Mouse (Mus musculus) CH12.LX (cell line): ENCODE data around the gene Slc29a3. TPM values are rescaled to one million over a fixed set of nuclear protein-coding genes. Genes with fewer than 3 reads are reported as not detected.
A peak's percentile ranks its signal among the peaks of the same experiment; 100 is the strongest.

Experiments used
- DNase-seq: peaks from one replicate; pipeline ENCODE4 v3.0.0-alpha.2; 2013; ENCODE audit errors: extremely low read depth
- H3K27ac ChIP-seq: 2 replicates; pipeline ENCODE4 v1.5.1; 2012; ENCODE audit warnings: low read depth, mild to moderate bottlenecking, control low read depth, moderate library complexity; ENCODE audit not compliant: insufficient read depth
- H3K27me3 ChIP-seq: replicated peaks from 2 replicates; pipeline ENCODE3; 2012; ENCODE audit warnings: inconsistent platforms
- H3K36me3 ChIP-seq, 2 experiments: replicated peaks in 1 of 2; 2 replicates each; pipeline versions ENCODE3 to v1.6.1; 2012; ENCODE audit warnings: inconsistent platforms in 1 of 2, low read length in 1 of 2, mild to moderate bottlenecking in 1 of 2, mixed read lengths in 1 of 2, moderate library complexity in 1 of 2; ENCODE audit not compliant: control insufficient read depth in 1 of 2, insufficient read depth in 1 of 2
- H3K4me1 ChIP-seq, 2 experiments: 2 replicates each; pipeline ENCODE4 v1.6.1; 2012; ENCODE audit warnings: inconsistent platforms in 1 of 2, moderate library complexity in 1 of 2; ENCODE audit not compliant: insufficient read depth in 2 of 2, control insufficient read depth in 1 of 2
- H3K4me2 ChIP-seq: 2 replicates; pipeline ENCODE4 v1.6.1; 2012; ENCODE audit warnings: low read depth, mild to moderate bottlenecking, control low read depth; ENCODE audit not compliant: poor library complexity, insufficient read depth, severe bottlenecking
- H3K4me3 ChIP-seq, 3 experiments: fragments of 150-350 bp in 1 of 3; sonication (generic) in 1 of 3; replicated peaks in 1 of 3; 2 replicates each; pipeline versions ENCODE3 to v1.5.1; 2011 to 2012; ENCODE audit warnings: low read depth in 2 of 3, low read length in 2 of 3, mild to moderate bottlenecking in 2 of 3, moderate library complexity in 2 of 3, control low read depth in 1 of 3, improper control_type of control experiment in 1 of 3, inconsistent platforms in 1 of 3, mixed read lengths in 1 of 3; ENCODE audit not compliant: poor library complexity in 1 of 3
- H3K79me2 ChIP-seq: replicated peaks from 2 replicates; pipeline ENCODE4 v1.6.1; 2012; ENCODE audit warnings: mild to moderate bottlenecking, moderate library complexity; ENCODE audit not compliant: control insufficient read depth, poor library complexity, insufficient read depth, severe bottlenecking; ENCODE audit errors: extremely low read depth
- H3K9ac ChIP-seq: 2 replicates; pipeline ENCODE4 v1.6.1; 2012; ENCODE audit warnings: low read depth, mild to moderate bottlenecking, control low read depth, moderate library complexity; ENCODE audit not compliant: insufficient read depth
- H3K9me3 ChIP-seq: replicated peaks from 2 replicates; pipeline ENCODE3; 2012; ENCODE audit warnings: low read length, inconsistent platforms, mixed read lengths
- BHLHE40 ChIP-seq: IDR thresholded peaks from 2 replicates; pipeline ENCODE4 v1.6.1; 2011; ENCODE audit warnings: mild to moderate bottlenecking, low read depth, low read length, improper control_type of control experiment
- CHD1 ChIP-seq: IDR thresholded peaks from 2 replicates; pipeline ENCODE4 v1.6.1; 2012; ENCODE audit warnings: low read depth, low read length, improper control_type of control experiment, inconsistent platforms
- CHD2 ChIP-seq: IDR thresholded peaks from 2 replicates; pipeline ENCODE4 v1.6.1; 2011; ENCODE audit warnings: low read length, improper control_type of control experiment
- E2F4 ChIP-seq: IDR thresholded peaks from 2 replicates; pipeline ENCODE4 v1.6.1; 2011; ENCODE audit warnings: low read depth, low read length, improper control_type of control experiment; ENCODE audit not compliant: insufficient replicate concordance
- ELF1 ChIP-seq: IDR thresholded peaks from 2 replicates; pipeline ENCODE4 v1.6.1; 2014; ENCODE audit warnings: low read depth, mild to moderate bottlenecking, inconsistent platforms, low read length, improper control_type of control experiment
- EP300 ChIP-seq: IDR thresholded peaks from 2 replicates; pipeline ENCODE4 v1.6.1; 2011; ENCODE audit warnings: low read length, improper control_type of control experiment
- GABPA ChIP-seq: IDR thresholded peaks from 2 replicates; pipeline ENCODE4 v1.6.1; 2012; ENCODE audit warnings: low read depth, low read length, improper control_type of control experiment, inconsistent platforms; ENCODE audit not compliant: insufficient replicate concordance
- HCFC1 ChIP-seq: IDR thresholded peaks from 2 replicates; pipeline ENCODE4 v1.6.1; 2012; ENCODE audit warnings: low read depth, mild to moderate bottlenecking, inconsistent platforms, low read length, improper control_type of control experiment
- IRF4 ChIP-seq: IDR thresholded peaks from 2 replicates; pipeline ENCODE4 v1.6.1; 2014; ENCODE audit warnings: low read depth, mild to moderate bottlenecking, inconsistent platforms, low read length, improper control_type of control experiment
- KAT2A ChIP-seq: IDR thresholded peaks from 2 replicates; pipeline ENCODE4 v1.6.1; 2012; ENCODE audit warnings: low read length, improper control_type of control experiment, inconsistent platforms; ENCODE audit not compliant: insufficient replicate concordance
- MAZ ChIP-seq: IDR thresholded peaks from 2 replicates; pipeline ENCODE4 v1.6.1; 2012; ENCODE audit warnings: low read depth, mild to moderate bottlenecking, inconsistent platforms, low read length, improper control_type of control experiment, moderate library complexity
- MXI1 ChIP-seq: IDR thresholded peaks from 2 replicates; pipeline ENCODE4 v1.6.1; 2011; ENCODE audit warnings: mild to moderate bottlenecking, low read depth, low read length, improper control_type of control experiment
- NELFE ChIP-seq: IDR thresholded peaks from 2 replicates; pipeline ENCODE4 v1.6.1; 2011; ENCODE audit warnings: low read depth, low read length, improper control_type of control experiment
- RCOR1 ChIP-seq: conservative IDR thresholded peaks from 2 replicates; pipeline ENCODE4 v1.6.1; 2012; ENCODE audit warnings: low read depth, mild to moderate bottlenecking, inconsistent platforms, low read length, improper control_type of control experiment
- SIN3A ChIP-seq: IDR thresholded peaks from 2 replicates; pipeline ENCODE4 v1.6.1; 2012; ENCODE audit warnings: low read length, improper control_type of control experiment, inconsistent platforms
- SMC3 ChIP-seq: IDR thresholded peaks from 2 replicates; pipeline ENCODE4 v1.6.1; 2011; ENCODE audit warnings: low read depth, low read length, improper control_type of control experiment
- TCF12 ChIP-seq: IDR thresholded peaks from 2 replicates; pipeline ENCODE4 v1.6.1; 2014; ENCODE audit warnings: low read depth, mild to moderate bottlenecking, inconsistent platforms, low read length, improper control_type of control experiment
- USF2 ChIP-seq: conservative IDR thresholded peaks from 2 replicates; pipeline ENCODE4 v1.6.1; 2011; ENCODE audit warnings: low read depth, low read length, improper control_type of control experiment
- ZKSCAN1 ChIP-seq: IDR thresholded peaks from 2 replicates; pipeline ENCODE4 v1.6.1; 2012; ENCODE audit warnings: low read depth, inconsistent platforms, low read length, improper control_type of control experiment, borderline replicate concordance
- ZNF384 ChIP-seq: IDR thresholded peaks from 2 replicates; pipeline ENCODE4 v1.6.1; 2012; ENCODE audit warnings: low read depth, low read length, improper control_type of control experiment, inconsistent platforms
- dilution Hi-C: fragments of 300-500 bp; cut with MboI; formaldehyde crosslinking; loops from 2 replicates; pipeline ENCODE4 v1.14.3; 2020; ENCODE audit warnings: low sequenced_read_pairs; ENCODE audit not compliant: extremely low pct_unique_long_range_greater_than_20kb, extremely low pct_ligation_motif_present
- in situ Hi-C: fragments of 300-500 bp; cut with MboI; formaldehyde crosslinking; loops from 3 replicates; pipeline ENCODE4 v1.14.3; 2019; ENCODE audit warnings: low sequenced_read_pairs, low pct_ligation_motif_present, low pct_unique_long_range_greater_than_20kb, mixed read lengths
- polyA plus RNA-seq: library from polyadenylated mRNA; unstranded; fragments of >175 nt; gene quantifications from 2 replicates; pipeline ENCODE4 v1.2.1, GENCODE M21; 2012; ENCODE audit warnings: low read depth; ENCODE audit not compliant: insufficient read length
- total RNA-seq, 2 experiments: library from RNA; depleted of rRNA; stranded (reverse); fragments of 300-350 nt in 1 of 2; fragments of >200 nt in 1 of 2; gene quantifications; 2 replicates each; pipeline ENCODE4 v1.2.3; 2012 to 2014

Gene Slc29a3
- total and polyA plus RNA-seq, 3 experiments: 4.1 to 19.1 (median 5.9) TPM

DNA sequence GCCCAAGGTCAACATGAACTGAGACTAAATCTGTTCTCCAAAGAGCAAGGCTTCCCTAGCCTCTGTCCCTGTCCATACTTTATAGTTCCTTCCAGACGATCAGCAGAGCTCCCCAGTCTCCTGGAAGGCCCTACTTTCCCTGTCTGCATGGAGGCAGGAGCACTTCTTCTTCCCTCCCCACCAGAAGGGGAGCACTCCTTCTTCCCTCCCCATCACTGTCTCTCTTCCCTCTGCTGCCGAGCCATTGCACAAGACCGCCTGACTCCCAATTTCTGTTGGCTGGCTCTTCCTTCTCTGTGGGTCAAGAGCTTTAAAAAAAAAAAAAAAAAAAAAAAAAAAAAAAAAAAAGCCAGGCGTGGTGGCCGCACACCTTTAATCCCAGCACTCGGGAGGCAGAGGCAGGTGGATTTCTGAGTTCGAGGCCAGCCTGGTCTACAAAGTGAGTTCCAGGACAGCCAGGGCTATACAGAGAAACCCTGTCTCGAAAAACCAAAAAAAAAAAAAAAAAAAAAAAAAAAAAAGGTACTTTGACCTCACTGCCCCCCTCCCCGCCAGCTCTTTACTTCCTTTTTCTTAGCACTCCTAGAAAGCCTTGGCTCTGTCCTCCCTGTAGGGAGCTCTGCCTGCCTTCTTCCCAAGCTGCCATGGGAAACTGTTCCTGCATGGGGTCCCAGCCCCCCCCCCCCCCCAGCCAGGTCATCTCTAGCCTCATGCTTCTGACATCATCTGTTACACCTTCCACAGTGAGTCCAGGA lies 14.5 kb downstream of the Slc29a3 start:
- DNase-seq: no peak

DNA sequence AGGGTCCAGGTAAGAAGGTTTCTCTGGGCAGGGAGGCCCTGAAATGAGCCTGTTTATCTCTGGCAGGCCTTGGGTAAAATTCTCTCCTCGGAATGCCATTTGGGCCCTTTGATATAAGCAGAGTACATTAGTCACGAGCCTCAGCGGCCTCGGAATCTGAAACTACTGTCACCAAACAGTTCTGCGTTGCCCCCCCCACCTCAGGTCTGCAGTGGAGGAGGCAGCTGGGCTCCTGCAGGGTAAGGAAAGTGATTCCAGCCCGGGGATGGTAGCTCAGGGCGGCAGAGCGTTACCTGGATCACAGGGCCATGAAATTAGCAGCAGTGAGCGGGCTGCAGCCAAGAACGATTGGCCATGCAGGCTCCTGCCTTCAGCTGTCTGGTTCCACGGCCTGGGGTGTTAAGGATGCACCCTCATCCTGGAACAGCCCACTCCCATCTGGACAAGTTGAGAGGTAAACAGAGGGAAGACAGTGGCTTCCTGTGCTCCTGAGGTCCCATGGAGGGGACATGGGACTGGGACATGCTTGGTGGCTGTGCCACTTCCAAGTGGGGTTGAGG lies 15.3 kb downstream of the Slc29a3 start:
- Histone ChIP-seq H3K4me1 (peaks cover 76 to 95% of the 10 kb centered on the region in 2 experiments), H3K9me3 (peaks cover 3% of the 10 kb centered on the region), H3K79me2 (no peaks in the 10 kb centered on the region; the same call in 1 of the 2 replicates), H3K9ac (no peak overlapping the region), H3K27ac (no peak overlapping the region), H3K27me3 (no peaks in the 10 kb centered on the region), H3K36me3 (peaks cover 10 to 49% of the 10 kb centered on the region in 2 experiments), H3K4me3 (no peak overlapping the region), H3K4me2 (no peak overlapping the region)
- no peak for DNase-seq
- TF ChIP-seq NELFE (no peak), GABPA (no peak), IRF4 (no peak), MAZ (no peak), BHLHE40 (0 out of 2 replicates have a peak, but pooled peaks have one; percentile 30), KAT2A (no peak), MXI1 (no peak), HCFC1 (no peak)
- in situ Hi-C loops (no loop called here), dilution Hi-C loops (no loop called here)

More for the DNA sequence above, 14.5 kb downstream of the Slc29a3 start:
- no peak overlapping the region for H3K4me2 ChIP-seq
- no peaks in the 10 kb centered on the region for H3K27me3 ChIP-seq
- H3K4me1 ChIP-seq: peaks cover 78 to 95% of the 10 kb centered on the region in 2 experiments
- in situ Hi-C loops: no loop called here
- peak overlapping the region; percentile 98; the same call in 1 of the 2 replicates for H3K27ac ChIP-seq
- no peaks in the 10 kb centered on the region; the same call in 1 of the 2 replicates for H3K79me2 ChIP-seq
- no peak overlapping the region for H3K4me3 ChIP-seq
- peaks cover 12 to 52% of the 10 kb centered on the region in 2 experiments for H3K36me3 ChIP-seq
- H3K9ac ChIP-seq: no peak overlapping the region
- peaks cover 4% of the 10 kb centered on the region for H3K9me3 ChIP-seq
- peak; percentile 95 for TF ChIP-seq ZNF384
- no peak for TF ChIP-seq CHD2
- TF ChIP-seq MAZ: peak; percentile 72; the same call in 1 of the 2 replicates
- dilution Hi-C loops: no loop called here

DNA sequence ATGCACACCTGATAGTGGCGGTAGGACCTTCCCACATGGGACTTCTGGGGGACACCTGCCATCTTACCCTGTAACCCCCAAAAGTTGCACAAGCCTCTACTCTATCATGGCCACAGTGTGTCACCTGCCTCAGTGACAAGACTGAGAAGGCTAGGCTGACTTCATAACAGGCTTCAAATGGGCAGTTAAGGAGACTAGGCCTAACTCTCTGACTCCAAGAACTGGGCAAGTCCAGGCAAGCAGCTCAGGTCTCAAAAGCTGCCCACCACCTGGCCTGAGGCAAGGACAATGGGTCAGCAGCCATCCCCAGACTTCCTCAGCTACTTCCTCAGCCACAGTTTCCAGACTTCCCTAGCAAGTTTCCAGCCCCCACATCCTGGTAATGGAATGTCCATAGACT lies 16.9 kb downstream of the Slc29a3 start:
- dilution Hi-C loops: no loop called here
- peaks cover 10 to 53% of the 10 kb centered on the region in 2 experiments for H3K36me3 ChIP-seq

More for the DNA sequence above, 16.9 kb downstream of the Slc29a3 start:
- in situ Hi-C loops: no loop called here
- no peak overlapping the region for H3K4me3 ChIP-seq
- H3K27me3 ChIP-seq: no peaks in the 10 kb centered on the region
- peaks cover 69 to 92% of the 10 kb centered on the region in 2 experiments for H3K4me1 ChIP-seq
- no peaks in the 10 kb centered on the region; the same call in 1 of the 2 replicates for H3K79me2 ChIP-seq
- no peak for TF ChIP-seq ELF1
- no peak for TF ChIP-seq SMC3
- no peak for TF ChIP-seq MAZ
- no peak for TF ChIP-seq SIN3A
- no peak for TF ChIP-seq USF2
- peak; percentile 96 for TF ChIP-seq CHD1
- TF ChIP-seq RCOR1: no peak
- TF ChIP-seq TCF12: peak; percentile 57; the same call in 1 of the 2 replicates
- TF ChIP-seq KAT2A: no peak
- TF ChIP-seq ZKSCAN1: no peak
- no peak for TF ChIP-seq MXI1
- peak; percentile 33; the same call in 1 of the 2 replicates for TF ChIP-seq CHD2
- TF ChIP-seq GABPA: no peak
- TF ChIP-seq IRF4: no peak
- TF ChIP-seq E2F4: no peak
- TF ChIP-seq EP300: peak; percentile 44; the same call in 1 of the 2 replicates
- H3K4me2 ChIP-seq: no peak overlapping the region
- H3K9me3 ChIP-seq: no peaks in the 10 kb centered on the region
- no peak for DNase-seq
- H3K9ac ChIP-seq: no peak overlapping the region
- H3K27ac ChIP-seq: no peak overlapping the region
